Mouse (Mus musculus): Measurements from ENCODE around the gene Exoc2.

Gene Exoc2

GRCm38 (mm10) chr13:30880310-30880709 lies 93.6 kb downstream of the Exoc2 start:
- DNase-seq, result no peak

GRCm38 (mm10) chr13:30879871-30880270 lies 94.0 kb downstream of the Exoc2 start:
- DNase-seq, result no peak

- no peak for DNase-seq
Observed at GRCm38 (mm10) chr13:30875825-30876224, 98.1 kb downstream of the Exoc2 start.

GRCm38 (mm10) chr13:30873472-30873871 lies 100.4 kb downstream of the Exoc2 start:
- DNase-seq, result no peak

- no peak for DNase-seq
Observed at GRCm38 (mm10) chr13:30865486-30865885, 108.4 kb downstream of the Exoc2 start.

GRCm38 (mm10) chr13:30864042-30864441 lies 109.9 kb downstream of the Exoc2 start:
- DNase-seq, result no peak

GRCm38 (mm10) chr13:30858421-30858820 lies 115.5 kb downstream of the Exoc2 start:
- no peak for DNase-seq

GRCm38 (mm10) chr13:30850736-30851135 lies 123.2 kb downstream of the Exoc2 start:
- no peak for DNase-seq

- no peak for DNase-seq
Observed at GRCm38 (mm10) chr13:30848001-30848400, 125.9 kb downstream of the Exoc2 start.

GRCm38 (mm10) chr13:30846506-30846905 lies 127.4 kb downstream of the Exoc2 start:
- DNase-seq, result no peak

GRCm38 (mm10) chr13:30843049-30843448 lies 130.8 kb downstream of the Exoc2 start:
- no peak for DNase-seq

- DNase-seq, result no peak
Observed at GRCm38 (mm10) chr13:30841843-30842242, 132.1 kb downstream of the Exoc2 start.

- no peak for DNase-seq
Observed at GRCm38 (mm10) chr13:30841306-30841705, 132.6 kb downstream of the Exoc2 start.

- DNase-seq, result no peak
Observed at GRCm38 (mm10) chr13:30840700-30841099, 133.2 kb downstream of the Exoc2 start.

GRCm38 (mm10) chr13:30836342-30836741 lies 137.6 kb downstream of the Exoc2 start:
- no peak for DNase-seq

GRCm38 (mm10) chr13:30834859-30835258 lies 139.0 kb downstream of the Exoc2 start:
- DNase-seq, result no peak

- DNase-seq, result no peak
Observed at GRCm38 (mm10) chr13:30834349-30834748, 139.5 kb downstream of the Exoc2 start.

- DNase-seq, result peak; percentile 38
Observed at GRCm38 (mm10) chr13:30833476-30834149, 140.3 kb downstream of the Exoc2 start.

- no peak for DNase-seq
Observed at GRCm38 (mm10) chr13:30831369-30831768, 142.5 kb downstream of the Exoc2 start.

GRCm38 (mm10) chr13:30826511-30826910 lies 147.4 kb downstream of the Exoc2 start:
- DNase-seq, result no peak

GRCm38 (mm10) chr13:30824903-30825302 lies 149.0 kb downstream of the Exoc2 start:
- no peak for DNase-seq

GRCm38 (mm10) chr13:30820555-30820954 lies 153.3 kb downstream of the Exoc2 start:
- no peak for DNase-seq

- no peak for DNase-seq
Observed at GRCm38 (mm10) chr13:30819891-30820290, 154.0 kb downstream of the Exoc2 start.

- DNase-seq, result peak; percentile 47
Observed at GRCm38 (mm10) chr13:30817436-30817835, 156.5 kb downstream of the Exoc2 start.

GRCm38 (mm10) chr13:30814256-30814655 lies 159.6 kb downstream of the Exoc2 start:
- DNase-seq, result peak; percentile 8
